Mouse (Mus musculus) R1 (cell line): ENCODE data around the gene Adipoq.
A peak's percentile ranks its signal among the peaks of the same experiment; 100 is the strongest.
"Not testable (repeated sequence)": the region's sequence is repeated elsewhere in the genome, so short reads cannot be mapped to it uniquely, and the experiment has no call there.

Experiments used
- DNase-seq: peaks from one replicate; pipeline ENCODE4 v3.0.0-alpha.2; 2018; ENCODE audit warnings: low read depth, low spot score

The Adipoq gene

GRCm38 (mm10) chr16:23146280-23146679 is at the start of gene Adipoq:
Gene Adipoq, plus strand, starts transcription at chr16:23146536.
- no peak for DNase-seq

- not testable (repeated sequence) for DNase-seq
Observed at GRCm38 (mm10) chr16:23096886-23097285, 49.5 kb upstream of the Adipoq start.

GRCm38 (mm10) chr16:23097290-23098104 is 48.8 kb upstream of the Adipoq start:
- DNase-seq = peak; percentile 75

- DNase-seq = peak; percentile 98
Observed at GRCm38 (mm10) chr16:23098105-23098452, 48.3 kb upstream of the Adipoq start.

- peak; percentile 96 for DNase-seq
Observed at GRCm38 (mm10) chr16:23099632-23100031, 46.7 kb upstream of the Adipoq start.

- peak; percentile 94 for DNase-seq
Observed at GRCm38 (mm10) chr16:23100099-23100575, 46.2 kb upstream of the Adipoq start.

GRCm38 (mm10) chr16:23100613-23101012 is 45.7 kb upstream of the Adipoq start:
- peak; percentile 65 for DNase-seq

- DNase-seq = peak; percentile 96
Observed at GRCm38 (mm10) chr16:23102340-23103037, 43.8 kb upstream of the Adipoq start.

- DNase-seq = no peak
Observed at GRCm38 (mm10) chr16:23103038-23103745, 43.1 kb upstream of the Adipoq start.

- no peak for DNase-seq
Observed at GRCm38 (mm10) chr16:23103841-23104240, 42.5 kb upstream of the Adipoq start.

- DNase-seq = no peak
Observed at GRCm38 (mm10) chr16:23106121-23106520, 40.2 kb upstream of the Adipoq start.

GRCm38 (mm10) chr16:23107231-23107942 is 38.9 kb upstream of the Adipoq start, which contains the start of gene Eif4a2:
Gene Eif4a2, plus strand, starts transcription at chr16:23107444.
- DNase-seq = peak; percentile 93

GRCm38 (mm10) chr16:23107946-23108759 is 38.2 kb upstream of the Adipoq start:
- DNase-seq = peak; percentile 86

- DNase-seq = peak; percentile 51
Observed at GRCm38 (mm10) chr16:23108943-23109342, 37.4 kb upstream of the Adipoq start.

GRCm38 (mm10) chr16:23109350-23110280 is 36.7 kb upstream of the Adipoq start:
- DNase-seq = peak; percentile 36

GRCm38 (mm10) chr16:23112348-23112747 is 34.0 kb upstream of the Adipoq start:
- DNase-seq = no peak

GRCm38 (mm10) chr16:23112861-23113435 is 33.4 kb upstream of the Adipoq start:
- DNase-seq = peak; percentile 56

- peak; percentile 62 for DNase-seq
Observed at GRCm38 (mm10) chr16:23113903-23114302, 32.4 kb upstream of the Adipoq start.
